Mouse (Mus musculus) heart, postnatal 25 days (tissue): Measurements from ENCODE around the gene Insig1. TPM values are rescaled to one million over a fixed set of nuclear protein-coding genes. Genes with fewer than 3 reads are reported as not detected.
A peak's percentile ranks its signal among the peaks of the same experiment; 100 is the strongest.

Experiments
- DNase-seq: peaks from one replicate; pipeline ENCODE4 v3.0.0; 2022; ENCODE audit warnings: low spot score
- intact Hi-C: fragments of 180-260 bp; cut with DNase I; formaldehyde crosslinking; loops from one replicate; pipeline ENCODE4 v1.15.1; 2025
- total RNA-seq, 2 experiments: library from RNA; stranded (reverse); gene quantifications; 2 replicates each; pipeline ENCODE4 v1.2.3; 2021

Gene Insig1
- total RNA-seq = 10 to 100 TPM; 13.8 to 15.0 TPM

GRCm38 (mm10) chr5:28070828-28071455 is at the start of gene Insig1:
TSS of gene Insig1 (plus strand) at chr5:28071363.
- peak; percentile 98 for DNase-seq
- intact Hi-C loops = no loop called here

- intact Hi-C loops = no loop called here
- no peak for DNase-seq
Observed at GRCm38 (mm10) chr5:28023452-28023851, 47.7 kb upstream of the Insig1 start.

GRCm38 (mm10) chr5:28031577-28032236 is 39.5 kb upstream of the Insig1 start:
- DNase-seq = no peak
- intact Hi-C loops = loop anchor here (2.0 kb wide), 1 partner anchor 63 kb away; no protein-coding TSS in a partner anchor

- no peak for DNase-seq
- intact Hi-C loops = no loop called here
Observed at GRCm38 (mm10) chr5:28032866-28033265, 38.3 kb upstream of the Insig1 start.

GRCm38 (mm10) chr5:28033281-28033680 is 37.9 kb upstream of the Insig1 start:
- DNase-seq = no peak

GRCm38 (mm10) chr5:28033826-28034225 is 37.3 kb upstream of the Insig1 start:
- DNase-seq = no peak
- intact Hi-C loops = no loop called here

More at GRCm38 (mm10) chr5:28033281-28033680, 37.9 kb upstream of the Insig1 start:
- intact Hi-C loops = no loop called here

GRCm38 (mm10) chr5:28036011-28036410 is 35.2 kb upstream of the Insig1 start:
- DNase-seq = no peak
- intact Hi-C loops = loop anchor here (2.0 kb wide), 1 partner anchor 33 kb away; no protein-coding TSS in a partner anchor

GRCm38 (mm10) chr5:28036518-28036917 is 34.6 kb upstream of the Insig1 start:
- DNase-seq = no peak
- intact Hi-C loops = loop anchor here (2.0 kb wide), 1 partner anchor 32 kb away; no protein-coding TSS in a partner anchor

GRCm38 (mm10) chr5:28037172-28037591 is 34.0 kb upstream of the Insig1 start:
- intact Hi-C loops = loop anchor here (2.0 kb wide), 1 partner anchor 32 kb away; no protein-coding TSS in a partner anchor
- DNase-seq = peak; percentile 73

- no peak for DNase-seq
- intact Hi-C loops = loop anchor here (2.0 kb wide), 1 partner anchor 31 kb away; no protein-coding TSS in a partner anchor
Observed at GRCm38 (mm10) chr5:28037639-28038038, 33.5 kb upstream of the Insig1 start.

- peak; percentile 66 for DNase-seq
- intact Hi-C loops = no loop called here
Observed at GRCm38 (mm10) chr5:28038115-28038514, 33.0 kb upstream of the Insig1 start.

GRCm38 (mm10) chr5:28039746-28040655 is 31.2 kb upstream of the Insig1 start:
- intact Hi-C loops = loop anchor here (5.0 kb wide), 1 partner anchor 38 kb away; no protein-coding TSS in a partner anchor
- no peak for DNase-seq

- DNase-seq = no peak
- intact Hi-C loops = loop anchor here (5.0 kb wide), 1 partner anchor 38 kb away; no protein-coding TSS in a partner anchor
Observed at GRCm38 (mm10) chr5:28040726-28041125, 30.4 kb upstream of the Insig1 start.

GRCm38 (mm10) chr5:28042021-28042420 is 29.1 kb upstream of the Insig1 start:
- no peak for DNase-seq
- intact Hi-C loops = loop anchor here (5.0 kb wide), 1 partner anchor 40 kb away; no protein-coding TSS in a partner anchor

GRCm38 (mm10) chr5:28042779-28043178 is 28.4 kb upstream of the Insig1 start:
- intact Hi-C loops = loop anchor here (5.0 kb wide), 1 partner anchor 40 kb away; no protein-coding TSS in a partner anchor
- no peak for DNase-seq

GRCm38 (mm10) chr5:28043386-28043785 is 27.8 kb upstream of the Insig1 start:
- intact Hi-C loops = loop anchor here (5.0 kb wide), 1 partner anchor 41 kb away; no protein-coding TSS in a partner anchor
- DNase-seq = no peak

- intact Hi-C loops = no loop called here
- no peak for DNase-seq
Observed at GRCm38 (mm10) chr5:28046966-28047365, 24.2 kb upstream of the Insig1 start.

- intact Hi-C loops = no loop called here
- no peak for DNase-seq
Observed at GRCm38 (mm10) chr5:28047961-28048360, 23.2 kb upstream of the Insig1 start.

GRCm38 (mm10) chr5:28055450-28055849 is 15.7 kb upstream of the Insig1 start:
- DNase-seq = no peak
- intact Hi-C loops = no loop called here

- intact Hi-C loops = no loop called here
- DNase-seq = no peak
Observed at GRCm38 (mm10) chr5:28056877-28057276, 14.3 kb upstream of the Insig1 start.
